Mouse (Mus musculus) bone marrow macrophage, adult 2 months (primary cell): Measurements from ENCODE around the gene Igsf11.

Experiments
- CTCF ChIP-seq: IDR thresholded peaks from 2 replicates; pipeline ENCODE4 v1.5.1; 2012; ENCODE audit warnings: low read depth, mild to moderate bottlenecking, low read length, moderate library complexity
- POLR2A ChIP-seq: IDR thresholded peaks from 2 replicates; pipeline ENCODE4 v1.6.1; 2012; ENCODE audit warnings: mild to moderate bottlenecking, low read depth, low read length, borderline replicate concordance

- no peak for TF ChIP-seq CTCF
- TF ChIP-seq POLR2A: no peak
These were observed 48.8 kb downstream of the Igsf11 start for GRCm38 (mm10) chr16:38941275-38941674.
